Mouse (Mus musculus) duodenum, adult 2 months (tissue): ENCODE measurements around the gene Meioc. TPM values are rescaled to one million over a fixed set of nuclear protein-coding genes. Genes with fewer than 3 reads are reported as not detected.

Experiments
- polyA plus RNA-seq: library from polyadenylated mRNA; depleted of rRNA; stranded (reverse); fragments of >200 nt; gene quantifications from 2 replicates; pipeline ENCODE4 v1.2.3, GENCODE M21; 2012; ENCODE audit warnings: low replicate concordance; rRNA removed

Gene Meioc
- polyA plus RNA-seq, result not detected in 2 replicates

DNA sequence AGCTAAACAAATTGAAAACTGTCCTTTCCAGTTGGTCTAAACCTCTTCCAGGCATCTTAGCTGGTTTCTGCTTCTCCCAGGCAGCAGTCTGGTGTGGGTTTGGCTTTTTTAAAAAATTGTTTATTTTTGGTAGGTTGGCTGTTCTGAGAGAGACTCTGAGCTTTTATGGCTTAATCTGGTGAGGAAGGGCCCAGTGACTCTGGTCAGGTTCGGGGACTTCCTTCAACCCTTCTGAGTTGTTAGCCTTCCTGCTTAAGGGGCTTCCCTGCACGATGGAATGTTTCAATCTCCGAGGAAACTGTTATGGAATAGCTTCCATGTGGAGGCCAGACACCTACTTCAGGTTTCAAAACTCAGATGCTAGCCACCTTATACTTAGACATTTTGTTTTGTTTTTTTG, at the start of gene Meioc:
Meioc (plus strand) TSS at position 301 of the 400 bp plus-strand sequence.

DNA sequence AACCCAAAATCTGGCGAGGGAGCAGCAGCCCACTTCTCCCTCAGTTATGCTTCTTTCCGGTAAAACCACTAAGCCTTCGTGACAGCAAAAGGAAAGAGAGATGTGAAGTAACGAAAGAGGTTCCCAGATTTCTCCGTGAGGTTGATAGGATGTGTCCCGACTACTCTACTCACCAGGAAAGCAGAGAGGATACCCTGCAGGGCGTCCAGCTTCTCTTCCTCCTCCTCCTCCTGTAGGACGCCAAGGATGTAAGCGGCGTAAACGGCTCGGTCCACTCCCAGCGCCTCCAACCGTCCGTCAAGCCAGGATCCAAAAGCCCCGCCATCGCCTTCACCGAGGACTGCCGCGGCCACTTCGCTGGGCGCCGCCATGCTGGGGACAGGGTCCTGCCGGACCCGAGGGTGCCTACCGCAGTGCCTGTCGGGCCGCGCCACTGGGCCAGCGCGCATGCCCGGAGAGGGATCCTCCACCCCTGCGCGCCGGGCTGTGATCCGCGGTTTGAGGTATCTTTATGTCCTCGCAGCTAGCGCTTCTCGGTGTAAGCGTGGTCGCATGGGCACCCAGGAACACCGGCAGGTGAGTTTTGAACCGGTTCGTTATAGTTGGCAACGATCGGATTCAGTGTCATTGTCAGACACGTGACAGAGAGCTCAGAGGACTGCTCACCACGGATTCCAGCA, 34.0 kb downstream of the Meioc start, which contains the start of gene Ccdc43:
Ccdc43 (minus strand) TSS at position 445 of the 680 bp plus-strand sequence.

Other genes with a start within 250 kb of the Meioc start
- 118 and 121 TPM in 2 replicates for gene Grn, start 233.4 kb upstream of the Meioc start, polyA plus RNA-seq
- 4.1 and 8.3 TPM in 2 replicates for gene Fam171a2, start 216.0 kb upstream of the Meioc start, polyA plus RNA-seq
- 4.6 and 5.7 TPM in 2 replicates for gene Itga2b, start 193.6 kb upstream of the Meioc start, polyA plus RNA-seq
- gene Gpatch8, start 107.3 kb upstream of the Meioc start, polyA plus RNA-seq, result 11.1 and 15.6 TPM in 2 replicates
- 0.74 TPM in 1 of 2 replicates, not detected in the other for gene Gm11627, start 84.3 kb upstream of the Meioc start, polyA plus RNA-seq
- gene Fzd2, start 59.3 kb upstream of the Meioc start, polyA plus RNA-seq, result 13.2 and 16.8 TPM in 2 replicates
- 1.1 and 1.3 TPM in 2 replicates for gene Ccdc43, start 34.1 kb downstream of the Meioc start, polyA plus RNA-seq
- 4.8 and 5.4 TPM in 2 replicates for gene Adam11, start 97.7 kb downstream of the Meioc start, polyA plus RNA-seq
- 0.77 and 1.4 TPM in 2 replicates for gene Gjc1, start 156.0 kb downstream of the Meioc start, polyA plus RNA-seq
- gene Higd1b, start 172.1 kb downstream of the Meioc start, polyA plus RNA-seq, result 0.82 TPM in 1 of 2 replicates, not detected in the other
- gene Eftud2, start 217.3 kb downstream of the Meioc start, polyA plus RNA-seq, result 109 and 119 TPM in 2 replicates
- not detected in 2 replicates for gene Ccdc103, start 217.5 kb downstream of the Meioc start, polyA plus RNA-seq
- gene Fam187a, start 221.5 kb downstream of the Meioc start, polyA plus RNA-seq, result not detected in 2 replicates
- gene Gfap, start 237.2 kb downstream of the Meioc start, polyA plus RNA-seq, result 0.30 and 0.81 TPM in 2 replicates